Mouse (Mus musculus): ENCODE results near the gene Hist1h2ao.

- TF ChIP-seq POLR2A (IDR thresholded peaks at IDR 0.05; ENCODE audit: extremely low read depth, insufficient read depth, low read length) (no peak), CTCF (IDR thresholded peaks at IDR 0.05; ENCODE audit: low read depth, low read length) (no peak)
These were observed 45.5 kb downstream of the Hist1h2ao start for GRCm38 (mm10) chr13:21855698-21856162.
